Mouse (Mus musculus) stomach, embryonic 14.5 days (tissue): Measurements from ENCODE around the gene Ddx11. TPM values are rescaled to one million over a fixed set of nuclear protein-coding genes. Genes with fewer than 3 reads are reported as not detected.

Source experiments
- ATAC-seq: fragments of 200-750 bp; cut with Nextera tagmentation; 2 replicates; pipeline ENCODE4 v1.8.0; 2017; ENCODE audit warnings: low read depth, moderate TSS enrichment; ENCODE audit not compliant: insufficient number of reproducible peaks, insufficient read depth, low FRiP score
- H3K27ac ChIP-seq: fragments of 300-500 bp; sonication (generic); 2 replicates; pipeline ENCODE4 v1.5.1; 2014; ENCODE audit warnings: mild to moderate bottlenecking, low read length, moderate library complexity, mixed read lengths
- H3K27me3 ChIP-seq: fragments of 300-500 bp; sonication (generic); 2 replicates; pipeline ENCODE4 v1.6.1; 2014; ENCODE audit warnings: low read length, control low read depth, mixed read lengths; ENCODE audit not compliant: control insufficient read depth, insufficient read depth
- H3K36me3 ChIP-seq: fragments of 300-500 bp; sonication (generic); 2 replicates; pipeline ENCODE4 v1.6.1; 2014; ENCODE audit warnings: mild to moderate bottlenecking, control low read depth, low read length, moderate library complexity, mixed read lengths; ENCODE audit not compliant: control insufficient read depth, insufficient read depth
- H3K4me1 ChIP-seq: fragments of 300-500 bp; sonication (generic); 2 replicates; pipeline ENCODE4 v1.6.1; 2014; ENCODE audit warnings: low read length, control low read depth, mixed read lengths; ENCODE audit not compliant: control insufficient read depth, insufficient read depth
- H3K4me2 ChIP-seq: fragments of 300-500 bp; sonication (generic); replicated peaks from 2 replicates; pipeline ENCODE4 v1.6.1; 2014; ENCODE audit warnings: low read depth, low read length, control low read depth
- H3K4me3 ChIP-seq: fragments of 300-500 bp; sonication (generic); 2 replicates; pipeline ENCODE4 v1.5.1; 2014; ENCODE audit warnings: low read depth, low read length, control low read depth
- H3K9ac ChIP-seq: fragments of 300-500 bp; sonication (generic); replicated peaks from 2 replicates; pipeline ENCODE4 v1.6.1; 2014; ENCODE audit warnings: low read depth, mild to moderate bottlenecking, control low read depth, low read length, moderate library complexity, mixed read lengths
- H3K9me3 ChIP-seq: fragments of 300-500 bp; sonication (generic); 2 replicates; pipeline ENCODE4 v1.6.1; 2016; ENCODE audit warnings: low read depth, low read length, control low read depth; ENCODE audit not compliant: control insufficient read depth
- WGBS: fragments of 180-500 bp; shearing (Covaris S2); extraction: QIAGEN DNeasy Blood & Tissue Kit; methylation state at CpG from one replicate; pipeline ENCODE4 v1.1.7; 2014; 5-methylcytosine and 5-hydroxymethylcytosine counted together
- polyA plus RNA-seq: library from polyadenylated mRNA; unstranded; fragments of >200 nt; fragmentation: Nextera tagmentation; extraction: Ambion mirVana; gene quantifications from 2 replicates; pipeline ENCODE4 v1.2.1, GENCODE M21; 2014

Gene Ddx11
- polyA plus RNA-seq, 1 experiment from 2014 or later = 23.2 TPM

GRCm38 (mm10) chr17:66107466-66107865 is 15.9 kb upstream of the Ddx11 start:
- WGBS = 61% methylated on average over 8 of the region's 8 CpGs
- H3K27ac ChIP-seq = no peak overlapping the region
- no peak for ATAC-seq
- no peak overlapping the region for H3K4me3 ChIP-seq
- no peaks in the 10 kb centered on the region for H3K27me3 ChIP-seq
- peaks cover 9% of the 10 kb centered on the region for H3K4me1 ChIP-seq
- H3K9ac ChIP-seq = no peak overlapping the region
- no peaks in the 10 kb centered on the region for H3K36me3 ChIP-seq
- H3K4me2 ChIP-seq = no peak overlapping the region
- H3K9me3 ChIP-seq = no peaks in the 10 kb centered on the region

- H3K27ac ChIP-seq = no peak overlapping the region
- H3K4me1 ChIP-seq = peaks cover 12% of the 10 kb centered on the region
- no peaks in the 10 kb centered on the region for H3K27me3 ChIP-seq
- no peak overlapping the region for H3K4me3 ChIP-seq
- H3K9ac ChIP-seq = no peak overlapping the region
- H3K36me3 ChIP-seq = no peaks in the 10 kb centered on the region
- no peak overlapping the region for H3K4me2 ChIP-seq
- 79% methylated on average over 4 of the region's 4 CpGs for WGBS
- ATAC-seq = no peak
- H3K9me3 ChIP-seq = no peaks in the 10 kb centered on the region
Observed at GRCm38 (mm10) chr17:66108198-66108597, 15.1 kb upstream of the Ddx11 start.

DNA sequence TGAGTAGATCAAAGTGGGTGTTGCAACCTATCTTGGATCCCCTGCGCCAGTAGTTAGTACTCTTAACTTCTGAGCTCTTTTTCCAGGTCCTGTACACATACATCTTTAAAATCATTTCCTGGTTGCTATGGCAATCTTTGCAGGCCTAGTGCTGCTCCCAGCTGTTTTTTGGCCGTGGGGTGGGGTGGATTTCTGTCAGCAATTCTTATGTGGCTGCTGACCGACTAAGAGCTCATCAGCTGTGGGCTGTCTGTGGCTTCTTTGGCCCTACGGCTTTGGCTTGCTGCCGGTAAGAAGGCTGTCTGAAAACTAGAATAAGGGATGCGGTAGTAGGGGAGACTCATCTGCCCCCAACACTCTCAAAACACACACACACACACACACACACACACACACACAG is 12.6 kb upstream of the Ddx11 start:
- Histone ChIP-seq H3K9ac (no peak overlapping the region), H3K36me3 (peaks cover 19% of the 10 kb centered on the region), H3K9me3 (no peaks in the 10 kb centered on the region), H3K4me1 (peaks cover 12% of the 10 kb centered on the region), H3K27me3 (no peaks in the 10 kb centered on the region), H3K4me3 (peak overlapping the region; percentile 65), H3K4me2 (peak overlapping the region; percentile 67), H3K27ac (peak overlapping the region; percentile 70; the same call in 1 of the 2 replicates)
- ATAC-seq = no peak
- WGBS = 23% methylated on average over 6 of the region's 6 CpGs

DNA sequence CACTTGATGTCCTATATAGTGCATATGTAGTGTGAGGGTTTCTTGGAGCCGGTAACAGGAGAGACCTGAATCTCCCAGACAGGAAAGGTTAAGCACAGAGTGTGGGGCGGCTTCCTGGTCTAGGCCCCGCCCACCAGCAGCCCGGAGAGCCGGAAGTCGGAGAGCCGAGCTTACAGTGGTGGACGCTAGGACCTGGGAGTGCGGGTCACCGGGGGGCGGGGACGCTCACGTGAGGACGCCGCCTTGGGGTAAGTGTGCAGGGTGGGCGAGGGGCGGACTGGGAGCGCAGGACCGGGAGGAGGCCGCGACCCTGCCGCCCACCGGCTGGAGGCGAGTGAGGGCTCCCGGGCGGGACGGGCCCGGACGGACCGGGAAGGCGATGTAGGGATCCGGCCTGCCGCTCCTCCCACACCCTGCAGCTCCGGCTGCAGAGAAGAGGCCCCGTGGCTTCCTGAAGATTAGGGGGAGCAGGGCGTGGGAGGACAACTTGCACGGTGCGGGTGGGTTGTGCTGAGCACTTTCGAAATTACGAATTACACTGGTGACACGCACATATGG is 11.8 kb upstream of the Ddx11 start, which contains the start of gene Washc1:
Gene Washc1 (plus strand): TSS at position 144 of the 558 bp plus-strand sequence.
- H3K4me1 ChIP-seq = peaks cover 12% of the 10 kb centered on the region
- peak; percentile 99 for ATAC-seq
- H3K9me3 ChIP-seq = no peaks in the 10 kb centered on the region
- H3K27ac ChIP-seq = peak within 1 kb of the TSS; percentile 70; the same call in 1 of the 2 replicates
- H3K4me3 ChIP-seq = peak within 1 kb of the TSS; percentile 65
- no peaks in the 10 kb centered on the region for H3K27me3 ChIP-seq
- H3K9ac ChIP-seq = peak within 1 kb of the TSS; percentile 67
- WGBS = under 1% methylated on average over 41 of the region's 41 CpGs
- H3K4me2 ChIP-seq = peak within 1 kb of the TSS; percentile 67
- peaks cover 26% of the 10 kb centered on the region for H3K36me3 ChIP-seq

- H3K27me3 ChIP-seq = no peaks in the 10 kb centered on the region
- peak overlapping the region; percentile 25; the same call in 1 of the 2 replicates for H3K9ac ChIP-seq
- no peak for ATAC-seq
- 33% methylated on average over 4 of the region's 4 CpGs for WGBS
- peak overlapping the region; percentile 67 for H3K4me2 ChIP-seq
- H3K4me1 ChIP-seq = peaks cover 12% of the 10 kb centered on the region
- peak overlapping the region; percentile 65 for H3K4me3 ChIP-seq
- peaks cover 33% of the 10 kb centered on the region for H3K36me3 ChIP-seq
- H3K9me3 ChIP-seq = no peaks in the 10 kb centered on the region
- H3K27ac ChIP-seq = no peak overlapping the region
Observed at GRCm38 (mm10) chr17:66112166-66112565, 11.2 kb upstream of the Ddx11 start.

DNA sequence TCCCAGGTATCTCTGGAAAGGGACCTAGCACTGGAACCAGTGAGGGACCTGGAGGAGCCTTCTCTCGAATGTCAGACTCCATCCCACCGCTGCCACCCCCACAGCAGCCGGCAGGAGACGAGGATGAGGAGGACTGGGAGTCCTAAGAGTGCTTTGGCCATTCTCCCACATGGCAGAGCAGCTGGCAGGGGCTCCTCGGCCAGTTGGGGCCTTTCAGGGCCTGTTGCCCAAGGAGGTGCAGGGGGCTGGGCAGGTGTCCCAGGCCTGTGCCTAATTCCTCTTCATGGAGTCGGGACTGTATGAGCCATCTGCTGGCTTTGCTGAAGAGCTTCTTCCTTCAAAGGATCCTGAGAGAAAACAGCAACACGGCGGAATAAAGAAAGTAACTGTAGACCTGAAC is 4.3 kb upstream of the Ddx11 start:
- no peaks in the 10 kb centered on the region for H3K4me1 ChIP-seq
- no peak overlapping the region for H3K27ac ChIP-seq
- H3K27me3 ChIP-seq = no peaks in the 10 kb centered on the region
- H3K4me3 ChIP-seq = no peak overlapping the region
- no peak for ATAC-seq
- H3K4me2 ChIP-seq = no peak overlapping the region
- peaks cover 54% of the 10 kb centered on the region for H3K36me3 ChIP-seq
- no peak overlapping the region for H3K9ac ChIP-seq
- WGBS = 90% methylated on average over 8 of the region's 8 CpGs
- no peaks in the 10 kb centered on the region for H3K9me3 ChIP-seq

GRCm38 (mm10) chr17:66120701-66121100 is 2.6 kb upstream of the Ddx11 start:
- Histone ChIP-seq H3K9me3 (no peaks in the 10 kb centered on the region), H3K4me1 (peaks cover 9% of the 10 kb centered on the region; the same call in 1 of the 2 replicates), H3K9ac (no peak overlapping the region), H3K4me2 (no peak overlapping the region), H3K27me3 (no peaks in the 10 kb centered on the region), H3K4me3 (no peak overlapping the region), H3K27ac (no peak overlapping the region), H3K36me3 (peaks cover 39% of the 10 kb centered on the region)
- WGBS = 76% methylated on average over 1 of the region's 1 CpGs
- ATAC-seq = no peak

DNA sequence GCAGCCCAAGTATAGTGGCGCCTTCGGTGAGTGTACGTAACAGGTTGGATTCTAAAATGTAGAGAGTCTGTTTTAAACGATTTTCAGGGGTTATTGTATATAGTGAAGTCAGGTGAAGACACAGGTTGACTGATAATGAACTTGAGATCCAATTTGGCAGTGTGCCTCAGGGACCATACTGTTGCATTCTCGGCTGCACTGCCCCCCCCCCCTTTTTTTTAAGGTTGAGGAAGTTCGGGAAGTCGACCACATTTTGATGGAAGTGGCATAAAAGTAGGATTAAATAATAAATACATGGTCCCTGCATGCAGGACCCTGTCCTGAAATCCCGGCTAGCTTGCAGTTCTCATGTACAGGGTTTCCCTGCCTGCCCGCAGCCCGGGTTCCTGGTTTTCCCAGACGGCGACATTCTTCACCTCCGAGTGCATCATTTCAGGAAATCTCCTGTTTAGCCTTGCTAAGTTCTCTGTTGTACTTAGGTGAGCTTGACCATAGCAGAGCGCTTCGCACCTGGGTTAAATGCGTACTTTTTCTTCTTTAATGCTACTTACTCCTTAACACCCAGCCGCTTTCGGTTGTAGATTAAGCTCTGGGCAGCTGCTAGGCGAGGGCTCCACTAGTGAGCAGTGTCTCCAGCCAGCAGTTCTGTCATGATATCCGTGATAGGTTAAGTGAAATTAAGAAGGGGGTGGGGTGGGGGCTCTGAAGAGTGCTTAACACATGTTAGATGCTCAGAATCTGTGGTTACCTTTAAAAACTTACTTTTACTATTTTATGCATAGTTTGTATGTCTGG is 693 bp downstream of the Ddx11 start:
- WGBS = under 1% methylated on average over 20 of the region's 20 CpGs
- peak overlapping the region; percentile 51 for H3K4me3 ChIP-seq
- H3K27ac ChIP-seq = peak overlapping the region; percentile 87
- peaks cover 9% of the 10 kb centered on the region; the same call in 1 of the 2 replicates for H3K4me1 ChIP-seq
- no peaks in the 10 kb centered on the region for H3K9me3 ChIP-seq
- peaks cover 22% of the 10 kb centered on the region for H3K36me3 ChIP-seq
- H3K9ac ChIP-seq = peak overlapping the region; percentile 49
- H3K4me2 ChIP-seq = peak overlapping the region; percentile 76
- no peaks in the 10 kb centered on the region for H3K27me3 ChIP-seq
- ATAC-seq = no peak
